Mouse (Mus musculus): Measurements from ENCODE around the gene Tedc1. TPM values are rescaled to one million over a fixed set of nuclear protein-coding genes. Genes with fewer than 3 reads are reported as not detected.

Tedc1 gene
- polyA plus RNA-seq, 1 experiment from 2014 or later, result 25.5 TPM

DNA sequence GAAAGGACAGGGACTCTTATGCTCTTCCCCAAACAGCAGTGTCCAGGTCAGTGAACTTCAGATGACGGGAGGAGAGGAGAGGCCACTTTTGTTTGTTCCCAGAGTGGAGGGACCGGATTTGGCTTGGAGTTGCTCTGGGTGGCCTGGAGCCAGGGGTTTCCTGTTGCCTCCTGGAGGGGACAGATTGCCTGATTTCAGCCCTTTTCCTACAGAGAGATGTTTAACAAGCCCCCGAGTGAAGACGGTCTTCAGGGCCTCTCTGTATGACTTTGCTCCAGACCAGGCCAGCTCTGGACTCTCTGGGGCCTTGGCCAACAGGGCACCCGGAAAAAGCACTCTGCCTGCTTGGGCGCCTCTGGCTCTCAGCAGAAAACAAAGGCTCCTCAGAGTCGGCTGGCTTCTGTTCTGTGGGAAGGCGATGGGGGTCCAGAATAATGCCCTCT is 14.7 kb upstream of the Tedc1 start:
- Histone ChIP-seq H3K9me3 (no peaks in the 10 kb centered on the region), H3K4me3 (replicated peaks) (peak overlapping the region; percentile 47), H3K27me3 (replicated peaks) (peaks cover 16% of the 10 kb centered on the region; the same call in 1 of the 2 replicates), H3K4me2 (replicated peaks) (peak overlapping the region; percentile 88), H3K9ac (peak overlapping the region; percentile 35; the same call in 1 of the 2 replicates), H3K4me1 (replicated peaks) (peaks cover 57% of the 10 kb centered on the region), H3K27ac (peak overlapping the region; percentile 71), H3K36me3 (peaks cover 13% of the 10 kb centered on the region)
- ATAC-seq, result no peak
- 56% methylated on average over 8 of the region's 8 CpGs for WGBS

DNA sequence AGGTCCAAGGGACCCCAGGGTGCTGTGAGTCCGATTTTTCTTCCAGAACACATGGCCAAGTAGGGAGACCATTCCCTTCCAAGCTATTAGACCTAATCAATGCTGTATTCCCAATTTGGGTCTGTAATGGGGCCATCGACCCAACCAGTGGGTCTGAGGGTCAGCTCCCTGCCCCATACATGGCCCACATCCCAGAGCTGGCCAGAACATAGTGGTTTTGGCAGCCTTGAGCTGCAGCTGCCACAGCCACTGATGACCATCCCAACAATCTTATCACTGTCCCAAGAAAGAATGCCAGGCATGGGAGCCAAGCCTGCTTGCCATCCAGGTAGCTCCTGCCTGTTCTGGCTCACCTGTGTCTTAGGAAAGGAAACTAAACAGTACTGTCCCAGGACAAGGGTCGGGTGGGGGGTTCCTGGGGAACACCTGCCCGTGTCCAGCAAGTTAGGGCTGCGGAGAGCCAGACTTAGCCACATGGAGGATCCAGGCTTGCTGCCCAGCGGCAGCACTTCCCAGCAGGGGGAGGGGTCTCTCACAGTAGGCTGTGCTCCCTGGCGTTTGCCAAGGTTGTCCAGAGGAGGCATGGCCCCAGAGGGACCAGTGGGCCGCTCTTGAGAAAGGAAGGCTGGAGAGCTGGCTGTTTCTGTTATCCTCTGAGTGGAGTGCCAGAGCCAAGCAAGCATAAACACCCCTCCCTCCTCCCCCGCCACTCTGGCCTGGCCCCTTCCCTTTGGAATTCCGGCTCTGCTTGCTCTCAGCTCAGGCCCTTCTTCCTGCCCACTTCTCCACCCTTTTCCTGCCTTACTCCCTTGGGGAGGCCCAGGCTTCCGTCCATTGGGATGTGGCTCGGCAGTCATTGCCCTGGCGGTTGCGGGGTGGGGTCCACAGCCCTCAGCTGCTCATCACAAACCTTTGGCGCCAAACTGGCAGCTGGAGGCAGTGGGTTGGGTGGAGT is 13.9 kb upstream of the Tedc1 start:
- Histone ChIP-seq H3K4me3 (replicated peaks) (peak overlapping the region; percentile 47), H3K4me1 (replicated peaks) (peaks cover 63% of the 10 kb centered on the region), H3K9ac (peak overlapping the region; percentile 35; the same call in 1 of the 2 replicates), H3K9me3 (no peaks in the 10 kb centered on the region), H3K36me3 (peaks cover 7% of the 10 kb centered on the region; the same call in 1 of the 2 replicates), H3K27ac (peak overlapping the region; percentile 71), H3K4me2 (replicated peaks) (peak overlapping the region; percentile 88), H3K27me3 (replicated peaks) (peaks cover 16% of the 10 kb centered on the region; the same call in 1 of the 2 replicates)
- ATAC-seq, result peak; percentile 16
- WGBS, result 16% methylated on average over 15 of the region's 15 CpGs

DNA sequence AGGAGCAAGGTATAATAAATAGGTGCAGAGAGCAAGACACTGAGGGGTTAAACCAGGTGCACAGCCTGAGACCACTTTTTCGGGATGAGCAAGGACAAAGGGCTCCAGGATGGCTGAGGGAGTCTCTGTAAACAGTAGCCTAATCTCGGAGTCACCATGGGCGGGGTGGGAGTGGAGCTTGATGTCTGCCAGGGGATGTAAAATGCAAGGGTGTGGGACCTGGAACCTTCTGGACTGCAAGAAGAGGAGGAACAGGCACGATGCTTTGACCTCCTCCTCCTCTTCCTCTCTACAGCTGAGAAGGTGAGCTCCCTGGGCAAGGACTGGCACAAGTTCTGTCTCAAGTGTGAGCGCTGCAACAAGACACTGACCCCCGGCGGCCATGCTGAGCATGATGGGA is 13.1 kb upstream of the Tedc1 start:
- Histone ChIP-seq H3K4me1 (replicated peaks) (peaks cover 67% of the 10 kb centered on the region), H3K4me2 (replicated peaks) (peak overlapping the region; percentile 88), H3K4me3 (replicated peaks) (peak overlapping the region; percentile 47; the same call in 1 of the 2 replicates), H3K27me3 (replicated peaks) (peaks cover 16% of the 10 kb centered on the region; the same call in 1 of the 2 replicates), H3K9me3 (no peaks in the 10 kb centered on the region), H3K27ac (peak overlapping the region; percentile 62; the same call in 1 of the 2 replicates), H3K36me3 (no peaks in the 10 kb centered on the region), H3K9ac (no peak overlapping the region)
- WGBS, result 46% methylated on average over 7 of the region's 7 CpGs
- no peak for ATAC-seq

DNA sequence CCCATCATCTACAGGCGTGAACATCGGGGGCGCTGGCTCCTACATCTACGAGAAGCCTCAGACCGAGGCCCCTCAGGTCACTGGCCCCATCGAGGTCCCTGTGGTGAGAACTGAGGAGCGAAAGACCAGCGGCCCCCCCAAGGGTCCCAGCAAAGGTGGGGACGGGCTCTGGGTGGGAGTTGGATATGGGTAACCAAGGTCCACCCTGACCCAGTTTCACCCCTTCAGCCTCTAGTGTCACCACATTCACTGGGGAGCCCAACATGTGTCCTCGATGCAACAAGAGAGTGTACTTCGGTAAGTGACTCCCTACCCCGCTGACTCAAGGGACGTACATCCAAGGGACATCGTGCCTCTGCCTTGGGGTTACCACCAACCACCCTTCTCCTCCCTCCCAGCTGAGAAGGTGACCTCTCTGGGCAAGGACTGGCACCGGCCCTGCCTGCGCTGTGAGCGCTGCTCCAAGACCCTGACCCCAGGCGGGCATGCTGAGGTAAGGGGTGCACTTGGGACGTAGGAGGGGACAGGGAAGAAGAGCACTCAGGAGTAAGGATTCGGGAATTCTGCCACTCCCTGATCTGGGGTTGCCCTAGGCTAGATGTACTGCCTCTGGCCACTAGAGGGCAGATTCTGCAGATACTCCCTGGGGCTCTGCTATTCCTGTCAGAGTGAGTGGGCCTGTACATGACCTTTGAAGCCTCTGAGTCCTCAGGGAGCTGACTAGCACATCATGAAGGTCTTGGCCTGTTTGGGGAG is 12.0 kb upstream of the Tedc1 start:
- H3K27ac ChIP-seq, result no peak overlapping the region
- H3K27me3 ChIP-seq (replicated peaks), result peaks cover 16% of the 10 kb centered on the region; the same call in 1 of the 2 replicates
- H3K4me1 ChIP-seq (replicated peaks), result peaks cover 68% of the 10 kb centered on the region
- no peak overlapping the region for H3K4me2 ChIP-seq (replicated peaks)
- H3K9me3 ChIP-seq, result no peaks in the 10 kb centered on the region
- H3K9ac ChIP-seq, result no peak overlapping the region
- H3K4me3 ChIP-seq (replicated peaks), result no peak overlapping the region
- no peak for ATAC-seq
- WGBS, result 84% methylated on average over 20 of the region's 20 CpGs
- no peaks in the 10 kb centered on the region for H3K36me3 ChIP-seq

DNA sequence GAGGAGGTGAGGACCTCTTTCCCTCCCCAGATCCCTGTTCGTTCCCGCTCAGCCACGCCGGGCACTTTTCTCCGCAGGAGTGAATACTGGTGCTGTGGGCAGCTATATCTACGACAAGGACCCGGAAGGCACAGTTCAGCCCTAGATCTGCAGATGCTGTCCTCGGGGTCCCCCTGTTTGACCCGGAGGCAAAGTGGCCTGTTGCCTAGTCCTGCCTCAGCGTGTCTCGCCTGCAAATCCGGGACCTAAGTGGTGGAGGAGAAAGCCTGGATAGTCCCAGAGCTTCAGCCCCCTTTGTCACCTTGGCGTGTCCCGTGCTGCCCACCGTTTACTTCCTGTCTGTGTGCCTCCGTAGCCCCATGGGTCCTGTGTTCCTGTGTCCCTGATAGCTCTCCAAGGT is 11.3 kb upstream of the Tedc1 start:
- Histone ChIP-seq H3K4me3 (replicated peaks) (no peak overlapping the region), H3K4me1 (replicated peaks) (peaks cover 61% of the 10 kb centered on the region), H3K9ac (no peak overlapping the region), H3K27ac (no peak overlapping the region), H3K4me2 (replicated peaks) (no peak overlapping the region), H3K36me3 (no peaks in the 10 kb centered on the region), H3K27me3 (replicated peaks) (peaks cover 20% of the 10 kb centered on the region; the same call in 1 of the 2 replicates), H3K9me3 (no peaks in the 10 kb centered on the region)
- WGBS, result 93% methylated on average over 16 of the region's 16 CpGs
- no peak for ATAC-seq

DNA sequence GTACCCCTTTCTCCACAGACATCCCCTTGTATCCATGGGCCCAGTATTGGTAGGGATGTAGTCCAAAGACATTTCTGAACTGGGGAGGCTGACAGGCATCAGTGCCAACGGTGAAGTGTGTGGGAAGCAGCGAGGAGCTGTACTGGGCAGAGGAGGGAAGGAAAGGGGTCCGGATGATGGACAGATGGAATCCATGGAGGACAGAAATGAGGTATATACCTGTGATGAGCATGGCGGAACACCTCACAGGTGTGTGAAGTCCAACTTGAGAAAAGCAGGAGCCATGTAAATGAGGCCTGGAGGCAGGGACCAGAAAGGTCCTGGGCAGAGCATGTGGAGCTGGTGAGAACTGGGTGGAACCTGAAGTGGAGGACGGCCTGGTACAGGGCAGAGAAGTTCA is 10.6 kb upstream of the Tedc1 start:
- WGBS, result 90% methylated on average over 5 of the region's 5 CpGs
- Histone ChIP-seq H3K27ac (no peak overlapping the region), H3K9ac (no peak overlapping the region), H3K9me3 (no peaks in the 10 kb centered on the region), H3K27me3 (replicated peaks) (peaks cover 21% of the 10 kb centered on the region), H3K4me3 (replicated peaks) (no peak overlapping the region), H3K36me3 (no peaks in the 10 kb centered on the region), H3K4me2 (replicated peaks) (no peak overlapping the region), H3K4me1 (replicated peaks) (peaks cover 54% of the 10 kb centered on the region)
- no peak for ATAC-seq

DNA sequence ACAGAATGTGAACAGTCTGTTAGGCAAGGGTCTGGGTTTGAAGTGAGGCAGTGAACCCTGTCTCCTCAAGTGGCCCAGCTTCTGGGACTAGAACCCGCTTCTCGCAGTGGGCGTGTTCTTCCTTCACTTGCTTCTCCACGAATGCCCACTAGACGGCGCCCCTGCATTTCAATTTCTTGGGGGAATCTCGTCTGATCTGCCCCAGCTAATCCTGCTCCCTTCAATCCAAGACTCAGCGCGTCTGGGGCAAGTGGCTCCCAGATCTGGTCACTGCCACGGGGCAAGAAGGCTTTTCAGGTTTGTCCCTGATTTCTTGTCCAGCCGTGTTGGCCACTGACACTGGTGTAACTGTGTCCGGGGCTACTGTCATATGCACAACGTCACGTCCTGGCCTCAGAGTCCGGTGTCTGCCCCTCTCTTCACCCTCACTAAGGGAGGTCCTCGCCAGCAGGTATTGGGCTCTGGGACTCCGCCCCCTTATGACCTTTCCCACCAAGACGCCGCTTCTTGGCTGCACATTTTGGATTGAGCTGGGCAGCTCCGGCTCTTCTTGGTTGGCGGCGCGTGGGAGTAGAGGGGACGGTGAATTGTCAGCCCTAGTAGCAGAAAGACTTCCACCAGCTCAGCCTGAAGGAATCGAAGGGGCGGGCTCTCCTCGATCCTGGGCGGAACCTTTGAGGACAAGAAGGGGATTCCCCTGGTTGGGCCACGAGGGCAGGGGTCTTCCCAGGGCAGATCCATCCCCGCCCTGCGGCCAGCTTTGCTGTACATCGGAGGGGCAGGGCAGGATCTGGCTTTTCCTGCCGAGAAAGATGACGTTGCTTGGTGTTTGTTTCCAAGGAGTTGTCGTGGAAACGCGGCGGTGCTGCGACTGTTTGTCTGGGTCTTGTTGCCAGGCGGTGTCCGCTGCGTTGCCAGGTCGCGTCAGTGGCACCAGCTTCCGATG is 9.8 kb upstream of the Tedc1 start, which contains the start of gene Crip1:
Crip1 (plus strand) TSS at position 205 of the 946 bp plus-strand sequence.
- peaks cover 16% of the 10 kb centered on the region for H3K27me3 ChIP-seq (replicated peaks)
- no peaks in the 10 kb centered on the region for H3K36me3 ChIP-seq
- H3K4me3 ChIP-seq (replicated peaks), result 0 out of 2 replicates have a peak within 1 kb of the TSS, but pooled peaks have one; percentile 13
- WGBS, result 11% methylated on average over 45 of the region's 45 CpGs
- no peaks in the 10 kb centered on the region for H3K9me3 ChIP-seq
- H3K9ac ChIP-seq, result no peak within 1 kb of the TSS
- peak within 1 kb of the TSS; percentile 43 for H3K4me2 ChIP-seq (replicated peaks)
- H3K27ac ChIP-seq, result no peak within 1 kb of the TSS
- peak; percentile 15 for ATAC-seq
- H3K4me1 ChIP-seq (replicated peaks), result peaks cover 48% of the 10 kb centered on the region

DNA sequence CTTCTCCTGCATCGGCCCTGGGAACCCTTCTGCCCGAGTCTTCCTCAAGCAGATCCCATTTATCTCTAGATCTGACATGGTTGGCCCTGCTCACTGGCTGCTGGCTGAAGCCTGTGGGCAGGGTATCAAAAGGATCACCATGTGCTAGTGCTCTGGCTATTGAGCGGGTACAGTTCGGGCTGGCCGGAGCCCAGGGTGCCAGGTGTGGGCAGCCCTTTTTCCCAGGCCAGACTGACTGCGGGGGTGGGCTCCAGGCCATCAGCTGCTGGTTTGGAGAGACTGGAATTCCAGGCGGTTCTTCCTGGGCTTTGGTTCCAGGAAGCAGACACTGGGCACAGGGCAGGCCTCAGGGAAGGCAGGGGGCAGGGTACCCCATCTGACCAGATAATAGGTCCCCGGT is 8.7 kb upstream of the Tedc1 start:
- Histone ChIP-seq H3K27me3 (replicated peaks) (peaks cover 6% of the 10 kb centered on the region), H3K9ac (no peak overlapping the region), H3K9me3 (no peaks in the 10 kb centered on the region), H3K36me3 (no peaks in the 10 kb centered on the region), H3K4me1 (replicated peaks) (peaks cover 46% of the 10 kb centered on the region), H3K4me3 (replicated peaks) (no peak overlapping the region), H3K4me2 (replicated peaks) (no peak overlapping the region), H3K27ac (no peak overlapping the region)
- 79% methylated on average over 8 of the region's 8 CpGs for WGBS
- no peak for ATAC-seq

DNA sequence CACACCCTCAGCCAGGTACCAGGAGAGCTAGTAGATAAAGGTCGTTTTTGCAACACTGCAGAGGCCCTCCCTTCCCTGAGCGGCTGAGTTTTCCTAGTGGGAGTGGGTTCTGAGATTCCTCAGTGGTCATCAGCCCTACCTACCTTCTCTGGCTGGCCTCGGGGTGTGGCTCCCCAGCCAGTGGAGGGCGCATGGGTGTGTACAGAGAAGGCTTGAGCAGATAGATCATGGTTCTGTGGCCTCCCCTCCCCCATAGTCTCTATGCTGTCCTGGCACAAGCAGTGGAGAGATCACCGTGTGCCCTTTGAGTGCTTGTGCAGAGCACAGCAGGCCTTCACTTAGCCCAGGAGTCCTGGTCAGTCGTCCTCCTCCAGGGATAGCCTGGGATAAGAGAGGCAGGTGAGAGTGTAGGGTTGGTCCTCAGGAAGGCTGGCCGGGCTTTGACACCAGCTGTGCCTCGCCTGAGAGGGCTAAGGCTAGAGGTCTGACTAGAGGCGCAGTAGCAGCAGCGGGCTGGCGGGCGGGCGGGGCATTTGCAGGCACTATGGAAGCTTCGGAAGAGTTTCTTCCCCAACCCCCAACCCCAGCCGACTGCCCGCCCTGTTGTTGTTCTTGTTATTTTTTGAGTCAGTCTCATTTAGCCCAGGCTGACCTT is 7.7 kb upstream of the Tedc1 start:
- WGBS, result 43% methylated on average over 16 of the region's 16 CpGs
- Histone ChIP-seq H3K27ac (no peak overlapping the region), H3K4me1 (replicated peaks) (peaks cover 35% of the 10 kb centered on the region), H3K9ac (no peak overlapping the region), H3K9me3 (no peaks in the 10 kb centered on the region), H3K4me2 (replicated peaks) (no peak overlapping the region), H3K4me3 (replicated peaks) (no peak overlapping the region), H3K27me3 (replicated peaks) (peaks cover 6% of the 10 kb centered on the region), H3K36me3 (no peaks in the 10 kb centered on the region)
- 0 out of 2 replicates have a peak, but pooled peaks have one; percentile 7 for ATAC-seq

DNA sequence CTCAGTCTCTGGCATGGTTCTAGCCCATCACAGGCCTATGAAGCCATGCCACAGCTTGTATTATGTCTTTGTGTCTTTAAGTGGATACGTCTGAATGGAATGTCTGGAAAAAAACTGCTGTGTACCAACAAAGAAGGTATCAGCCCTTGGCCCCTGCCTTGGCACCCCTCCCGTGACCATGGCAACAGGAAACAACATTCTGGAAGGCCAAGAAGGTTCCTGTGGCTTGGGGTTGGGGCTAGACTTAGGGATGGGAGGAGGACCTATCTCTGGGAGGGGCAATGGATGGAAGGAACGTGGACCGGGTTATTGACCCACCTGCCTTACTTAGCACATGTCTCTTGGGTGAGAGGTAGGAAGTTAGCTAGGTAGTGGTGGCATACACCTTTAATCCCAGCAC is 6.9 kb upstream of the Tedc1 start:
- Histone ChIP-seq H3K4me2 (replicated peaks) (no peak overlapping the region), H3K4me1 (replicated peaks) (peaks cover 36% of the 10 kb centered on the region), H3K27ac (no peak overlapping the region), H3K9me3 (no peaks in the 10 kb centered on the region), H3K4me3 (replicated peaks) (no peak overlapping the region), H3K27me3 (replicated peaks) (peaks cover 6% of the 10 kb centered on the region), H3K9ac (no peak overlapping the region), H3K36me3 (0 out of 2 replicates have a peak, but pooled peaks cover 4% of the 10 kb centered on the region)
- 66% methylated on average over 4 of the region's 4 CpGs for WGBS
- no peak for ATAC-seq

DNA sequence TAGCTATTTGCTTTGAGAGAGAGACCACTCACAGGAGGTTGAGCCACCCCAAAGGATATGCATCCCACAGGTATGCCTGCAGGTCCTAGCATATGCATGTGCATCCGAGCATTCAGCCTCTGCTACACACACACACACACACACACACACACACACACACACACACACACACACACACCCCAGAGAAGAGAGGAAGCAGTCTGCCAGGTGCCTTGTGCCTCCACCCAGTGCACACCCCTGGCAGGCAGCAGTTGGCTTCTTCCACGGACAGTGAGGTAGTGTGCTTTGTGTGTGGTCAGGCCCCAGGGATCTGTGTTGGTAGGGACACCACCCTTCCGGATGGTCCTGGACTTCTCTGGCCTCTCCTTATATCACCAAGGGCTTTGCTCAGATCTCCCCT is 6.3 kb upstream of the Tedc1 start:
- WGBS, result 74% methylated on average over 3 of the region's 3 CpGs
- H3K4me1 ChIP-seq (replicated peaks), result peaks cover 42% of the 10 kb centered on the region

More for the DNA sequence above, 6.3 kb upstream of the Tedc1 start:
- Histone ChIP-seq H3K4me3 (replicated peaks) (no peak overlapping the region), H3K27ac (no peak overlapping the region), H3K9me3 (no peaks in the 10 kb centered on the region), H3K36me3 (0 out of 2 replicates have a peak, but pooled peaks cover 4% of the 10 kb centered on the region), H3K4me2 (replicated peaks) (no peak overlapping the region), H3K27me3 (replicated peaks) (peaks cover 6% of the 10 kb centered on the region), H3K9ac (no peak overlapping the region)
- no peak for ATAC-seq
